Mouse (Mus musculus) myocyte (in vitro differentiated cells): Measurements from ENCODE around the gene Ddx50. TPM values are rescaled to one million over a fixed set of nuclear protein-coding genes. Genes with fewer than 3 reads are reported as not detected.
"Not testable (repeated sequence)": the region's sequence is repeated elsewhere in the genome, so short reads cannot be mapped to it uniquely, and the experiment has no call there.

ENCODE experiments used
- H3K27me3 ChIP-seq: one replicate; pipeline ENCODE4 v1.6.1; 2011; ENCODE audit not compliant: control insufficient read depth, insufficient read depth, insufficient read length
- H3K36me3 ChIP-seq: one replicate; pipeline ENCODE4 v1.6.1; 2011; ENCODE audit not compliant: control insufficient read depth, insufficient read depth
- H3K4me2 ChIP-seq: one replicate; pipeline ENCODE4 v1.6.1; 2011; ENCODE audit warnings: low read depth, control low read depth
- H3K4me3 ChIP-seq: one replicate; pipeline ENCODE4 v1.5.1; 2011; ENCODE audit warnings: mild to moderate bottlenecking, control low read depth, moderate library complexity
- H3K79me2 ChIP-seq: one replicate; pipeline ENCODE4 v1.6.1; 2011; ENCODE audit not compliant: control insufficient read depth, insufficient read depth
- H3ac ChIP-seq: one replicate; pipeline ENCODE4 v1.6.1; 2011; ENCODE audit not compliant: control insufficient read depth, insufficient read length
- CEBPB ChIP-seq: IDR thresholded peaks from 2 replicates; pipeline ENCODE4 v1.6.1; 2011; ENCODE audit warnings: mild to moderate bottlenecking, moderate library complexity; ENCODE audit not compliant: poor library complexity, insufficient read depth, severe bottlenecking
- E2F4 ChIP-seq: IDR thresholded peaks from one replicate; pipeline ENCODE4 v1.6.1; 2011; ENCODE audit warnings: mild to moderate bottlenecking, control low read depth, moderate library complexity; ENCODE audit not compliant: insufficient read depth
- MAX ChIP-seq: IDR thresholded peaks from one replicate; pipeline ENCODE4 v1.6.1; 2011; ENCODE audit warnings: low read depth, mild to moderate bottlenecking, control low read depth
- MYOD1 ChIP-seq, 3 experiments: IDR thresholded peaks; one replicate each; pipeline ENCODE4 v1.6.1; 2011; ENCODE audit warnings: control low read depth in 2 of 3, low read depth in 2 of 3, mild to moderate bottlenecking in 2 of 3, moderate library complexity in 1 of 3; ENCODE audit not compliant: insufficient read length in 2 of 3, control insufficient read depth in 1 of 3
- MYOG ChIP-seq, 3 experiments: IDR thresholded peaks; one replicate each; pipeline ENCODE4 v1.6.1; 2011; ENCODE audit warnings: control low read depth in 2 of 3, low read depth in 2 of 3, mild to moderate bottlenecking in 2 of 3; ENCODE audit not compliant: insufficient read length in 2 of 3, control insufficient read depth in 1 of 3, insufficient read depth in 1 of 3
- POLR2A ChIP-seq: IDR thresholded peaks from one replicate; pipeline ENCODE4 v1.6.1; 2011; ENCODE audit warnings: low read depth, mild to moderate bottlenecking, control low read depth, moderate library complexity; ENCODE audit not compliant: insufficient read length
- POLR2AphosphoS2 ChIP-seq: IDR thresholded peaks from one replicate; pipeline ENCODE4 v1.6.1; 2011; ENCODE audit warnings: low read depth, control low read depth; ENCODE audit not compliant: insufficient read length
- REST ChIP-seq: IDR thresholded peaks from one replicate; pipeline ENCODE4 v1.6.1; 2011; ENCODE audit warnings: mild to moderate bottlenecking, control low read depth, moderate library complexity; ENCODE audit not compliant: insufficient read depth, insufficient read length
- SRF ChIP-seq: IDR thresholded peaks from one replicate; pipeline ENCODE4 v1.6.1; 2011; ENCODE audit warnings: low read depth; ENCODE audit not compliant: control insufficient read depth, insufficient read length
- TCF12 ChIP-seq: IDR thresholded peaks from one replicate; pipeline ENCODE4 v1.6.1; 2011; ENCODE audit warnings: mild to moderate bottlenecking, control low read depth; ENCODE audit not compliant: poor library complexity, insufficient read depth, severe bottlenecking
- TCF3 ChIP-seq: IDR thresholded peaks from one replicate; pipeline ENCODE4 v1.6.1; 2011; ENCODE audit warnings: low read depth, control low read depth; ENCODE audit not compliant: insufficient read length
- USF1 ChIP-seq: IDR thresholded peaks from one replicate; pipeline ENCODE4 v1.6.1; 2011; ENCODE audit warnings: low read depth, mild to moderate bottlenecking, control low read depth, moderate library complexity
- polyA plus RNA-seq: library from polyadenylated mRNA; unstranded; fragments of >200 nt; fragmentation: generic; extraction: Trizol; gene quantifications from one replicate; pipeline ENCODE4 v1.2.1, GENCODE M21; 2012; ENCODE audit warnings: missing spikeins

Ddx50 gene
- polyA plus RNA-seq, 1 experiment = 20.0 TPM

- H3K27me3 ChIP-seq = no peaks in the 10 kb centered on the region
- peak overlapping the region; percentile 99 for H3K4me3 ChIP-seq
- peaks cover 14% of the 10 kb centered on the region for H3K36me3 ChIP-seq
- peak overlapping the region; percentile 84 for H3ac ChIP-seq
- peaks cover 56% of the 10 kb centered on the region for H3K79me2 ChIP-seq
- peak overlapping the region; percentile 98 for H3K4me2 ChIP-seq
- TF ChIP-seq TCF12 (no peak), MAX (no peak), REST (no peak), POLR2A (no peak), E2F4 (no peak), TCF3 (no peak), CEBPB (no peak), SRF (no peak), MYOD1 (IDR thresholded peaks at IDR 0.05; ENCODE audit: control insufficient read depth in 1 of 3, insufficient read length in 2 of 3, low read depth in 2 of 3) (no peak), USF1 (no peak), MYOG (IDR thresholded peaks at IDR 0.05; ENCODE audit: control insufficient read depth in 1 of 3, insufficient read depth in 1 of 3, insufficient read length in 2 of 3, low read depth in 2 of 3) (no peak), POLR2AphosphoS2 (no peak)
Measured at GRCm38 (mm10) chr10:62601833-62602176, 49.2 kb downstream of the Ddx50 start.

GRCm38 (mm10) chr10:62601053-62601791, 49.8 kb downstream of the Ddx50 start:
- peaks cover 60% of the 10 kb centered on the region for H3K79me2 ChIP-seq
- peak overlapping the region; percentile 98 for H3K4me2 ChIP-seq
- H3ac ChIP-seq = peak overlapping the region; percentile 84
- H3K4me3 ChIP-seq = peak overlapping the region; percentile 99
- no peaks in the 10 kb centered on the region for H3K27me3 ChIP-seq
- peaks cover 17% of the 10 kb centered on the region for H3K36me3 ChIP-seq
- TF ChIP-seq TCF12 (no peak), SRF (no peak), TCF3 (no peak), USF1 (no peak), E2F4 (no peak), MYOG (IDR thresholded peaks at IDR 0.05; ENCODE audit: control insufficient read depth in 1 of 3, insufficient read depth in 1 of 3, insufficient read length in 2 of 3, low read depth in 2 of 3) (no peak)

GRCm38 (mm10) chr10:62600056-62600455, 51.0 kb downstream of the Ddx50 start:
- no peak overlapping the region for H3K4me2 ChIP-seq

GRCm38 (mm10) chr10:62599311-62599710, 51.7 kb downstream of the Ddx50 start:
- not testable (repeated sequence) for H3K4me3 ChIP-seq, H3ac ChIP-seq, H3K4me2 ChIP-seq, H3K27me3 ChIP-seq
- peaks cover 28% of the 10 kb centered on the region for H3K36me3 ChIP-seq
- H3K79me2 ChIP-seq = peaks cover 76% of the 10 kb centered on the region

More at GRCm38 (mm10) chr10:62600056-62600455, 51.0 kb downstream of the Ddx50 start:
- Histone ChIP-seq H3ac (no peak overlapping the region), H3K27me3 (no peaks in the 10 kb centered on the region), H3K79me2 (peaks cover 70% of the 10 kb centered on the region), H3K4me3 (peak overlapping the region; percentile 99), H3K36me3 (peaks cover 22% of the 10 kb centered on the region)
- TF ChIP-seq TCF3 = no peak

- Histone ChIP-seq H3K4me2 (no peak overlapping the region), H3K36me3 (peaks cover 80% of the 10 kb centered on the region), H3K4me3 (no peak overlapping the region), H3K79me2 (peaks cover 27% of the 10 kb centered on the region), H3K27me3 (no peaks in the 10 kb centered on the region), H3ac (no peak overlapping the region)
- TF ChIP-seq POLR2AphosphoS2 = no peak
- no peak for TF ChIP-seq CEBPB
- TF ChIP-seq POLR2A = no peak
Measured at GRCm38 (mm10) chr10:62592496-62592895, 58.5 kb downstream of the Ddx50 start.

- H3K4me3 ChIP-seq = no peak overlapping the region
Measured at GRCm38 (mm10) chr10:62590200-62590599, 60.8 kb downstream of the Ddx50 start.

More at GRCm38 (mm10) chr10:62590200-62590599, 60.8 kb downstream of the Ddx50 start:
- Histone ChIP-seq H3K36me3 (peaks cover 78% of the 10 kb centered on the region), H3ac (no peak overlapping the region), H3K79me2 (peaks cover 7% of the 10 kb centered on the region), H3K4me2 (no peak overlapping the region), H3K27me3 (no peaks in the 10 kb centered on the region)
- TF ChIP-seq REST = no peak
- no peak for TF ChIP-seq MYOD1 (IDR thresholded peaks at IDR 0.05; ENCODE audit: control insufficient read depth in 1 of 3, insufficient read length in 2 of 3, low read depth in 2 of 3)
- no peak for TF ChIP-seq E2F4
- no peak for TF ChIP-seq TCF12
